Mouse (Mus musculus): ENCODE data around the gene Syngr1. TPM values are rescaled to one million over a fixed set of nuclear protein-coding genes. Genes with fewer than 3 reads are reported as not detected.

Syngr1 gene
- polyA plus RNA-seq, 1 experiment from 2014 or later = 14.9 TPM

DNA sequence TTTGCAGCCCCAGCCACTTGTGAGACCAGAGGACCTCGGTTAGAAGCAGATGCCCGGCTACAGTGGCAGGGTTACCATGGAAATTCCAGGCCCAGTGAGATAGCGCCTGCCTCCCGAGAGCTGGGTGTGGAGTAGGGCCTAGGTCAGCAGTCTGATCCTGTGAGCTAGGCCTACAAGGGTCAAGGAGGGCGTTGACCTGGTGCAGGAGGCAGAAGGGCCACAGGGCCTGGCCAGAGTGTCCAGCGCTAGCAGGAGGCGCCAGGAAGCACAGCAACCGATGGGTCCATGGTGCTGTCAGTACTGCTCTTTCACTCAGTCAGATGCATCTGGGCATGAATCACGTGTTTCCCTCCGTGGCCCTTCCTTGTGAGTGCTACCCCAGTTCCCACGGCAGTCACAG lies 62.6 kb downstream of the Syngr1 start:
- 71% methylated on average over 11 of the region's 11 CpGs for WGBS
- Histone ChIP-seq H3K9me3 (ENCODE audit: low read depth, low read length) (no peaks in the 10 kb centered on the region), H3K4me3 (ENCODE audit: low read depth, low read length) (no peak overlapping the region), H3K36me3 (ENCODE audit: insufficient read depth) (peaks cover 92% of the 10 kb centered on the region), H3K27ac (ENCODE audit: low read depth) (no peak overlapping the region), H3K27me3 (ENCODE audit: insufficient read depth, low read length) (no peaks in the 10 kb centered on the region), H3K4me2 (no peak overlapping the region), H3K4me1 (ENCODE audit: insufficient read depth) (no peaks in the 10 kb centered on the region), H3K9ac (no peak overlapping the region)
- ATAC-seq (ENCODE audit: insufficient read depth) (no peak), DNase-seq (no peak)
- TF ChIP-seq CTCF (IDR thresholded peaks at IDR 0.05; ENCODE audit: low read depth) = no peak

DNA sequence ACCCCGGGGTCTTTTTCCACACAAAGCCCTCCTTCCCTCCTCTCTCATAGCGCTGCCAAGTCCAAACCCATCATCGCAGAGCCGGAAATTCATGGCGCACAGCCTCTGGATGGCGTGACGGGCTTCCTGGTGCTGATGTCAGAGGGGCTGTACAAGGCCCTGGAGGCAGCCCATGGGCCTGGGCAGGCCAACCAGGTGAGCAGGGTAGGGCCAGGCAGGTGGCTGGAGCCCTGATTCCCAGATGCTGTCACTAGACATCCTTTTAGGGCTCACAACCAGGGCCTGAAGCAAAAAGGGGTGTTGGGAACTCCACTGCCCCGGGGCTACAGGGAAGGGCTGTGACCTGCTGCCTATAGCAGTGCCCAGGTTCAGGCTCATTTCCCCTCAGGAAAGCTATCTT lies 64.6 kb downstream of the Syngr1 start:
- H3K4me1 ChIP-seq (ENCODE audit: insufficient read depth) = no peaks in the 10 kb centered on the region
- DNase-seq (no peak), ATAC-seq (ENCODE audit: insufficient read depth) (no peak)
- no peaks in the 10 kb centered on the region for H3K9me3 ChIP-seq (ENCODE audit: low read depth, low read length)
- H3K4me3 ChIP-seq (ENCODE audit: low read depth, low read length) = no peak overlapping the region
- no peak for TF ChIP-seq CTCF (IDR thresholded peaks at IDR 0.05; ENCODE audit: low read depth)
- H3K27ac ChIP-seq (ENCODE audit: low read depth) = no peak overlapping the region
- no peak overlapping the region for H3K9ac ChIP-seq
- WGBS = 90% methylated on average over 8 of the region's 8 CpGs
- no peaks in the 10 kb centered on the region for H3K27me3 ChIP-seq (ENCODE audit: insufficient read depth, low read length)
- no peak overlapping the region for H3K4me2 ChIP-seq
- peaks cover 93% of the 10 kb centered on the region for H3K36me3 ChIP-seq (ENCODE audit: insufficient read depth)

GRCm38 (mm10) chr15:80157197-80157943 lies 66.2 kb downstream of the Syngr1 start:
- Histone ChIP-seq H3K4me3 (ENCODE audit: low read depth, low read length) (no peak overlapping the region), H3K27ac (ENCODE audit: low read depth) (no peak overlapping the region), H3K9ac (no peak overlapping the region), H3K27me3 (ENCODE audit: insufficient read depth, low read length) (no peaks in the 10 kb centered on the region), H3K36me3 (ENCODE audit: insufficient read depth) (peaks cover 97% of the 10 kb centered on the region), H3K4me1 (ENCODE audit: insufficient read depth) (no peaks in the 10 kb centered on the region), H3K4me2 (no peak overlapping the region), H3K9me3 (ENCODE audit: low read depth, low read length) (no peaks in the 10 kb centered on the region)
- 86% methylated on average over 22 of the region's 22 CpGs for WGBS
- DNase-seq = no peak
- no peak for ATAC-seq (ENCODE audit: insufficient read depth)
- no peak for TF ChIP-seq CTCF (IDR thresholded peaks at IDR 0.05; ENCODE audit: low read depth)

GRCm38 (mm10) chr15:80158001-80158706 lies 67.0 kb downstream of the Syngr1 start:
- H3K4me3 ChIP-seq (ENCODE audit: low read depth, low read length) = no peak overlapping the region
- ATAC-seq (ENCODE audit: insufficient read depth) = no peak
- WGBS = 53% methylated on average over 5 of the region's 5 CpGs
- no peak for TF ChIP-seq CTCF (IDR thresholded peaks at IDR 0.05; ENCODE audit: low read depth)
- H3K27ac ChIP-seq (ENCODE audit: low read depth) = peak overlapping the region; percentile 90
- H3K36me3 ChIP-seq (ENCODE audit: insufficient read depth) = peaks cover 98% of the 10 kb centered on the region
- H3K9me3 ChIP-seq (ENCODE audit: low read depth, low read length) = no peaks in the 10 kb centered on the region
- H3K27me3 ChIP-seq (ENCODE audit: insufficient read depth, low read length) = no peaks in the 10 kb centered on the region
- H3K4me2 ChIP-seq = no peak overlapping the region
- H3K4me1 ChIP-seq (ENCODE audit: insufficient read depth) = no peaks in the 10 kb centered on the region
- no peak overlapping the region for H3K9ac ChIP-seq
- no peak for DNase-seq

DNA sequence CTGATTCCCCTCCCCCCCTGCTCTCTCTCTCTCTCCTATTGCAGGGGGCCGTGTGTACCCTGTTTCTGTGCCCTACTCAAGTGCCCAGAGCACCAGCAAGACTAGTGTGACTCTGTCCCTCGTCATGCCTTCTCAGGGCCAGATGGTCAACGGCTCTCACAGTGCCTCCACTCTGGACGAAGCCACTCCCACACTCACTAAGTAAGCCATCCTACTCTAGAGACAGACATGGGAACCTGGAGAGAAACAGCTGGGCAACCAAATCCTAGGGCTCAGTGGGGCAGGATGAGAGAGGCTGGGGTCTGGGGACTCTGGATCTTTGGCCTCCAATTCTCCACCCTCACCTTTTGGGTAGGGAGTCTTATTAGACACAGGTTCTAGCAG lies 67.6 kb downstream of the Syngr1 start:
- peaks cover 93% of the 10 kb centered on the region for H3K36me3 ChIP-seq (ENCODE audit: insufficient read depth)

DNA sequence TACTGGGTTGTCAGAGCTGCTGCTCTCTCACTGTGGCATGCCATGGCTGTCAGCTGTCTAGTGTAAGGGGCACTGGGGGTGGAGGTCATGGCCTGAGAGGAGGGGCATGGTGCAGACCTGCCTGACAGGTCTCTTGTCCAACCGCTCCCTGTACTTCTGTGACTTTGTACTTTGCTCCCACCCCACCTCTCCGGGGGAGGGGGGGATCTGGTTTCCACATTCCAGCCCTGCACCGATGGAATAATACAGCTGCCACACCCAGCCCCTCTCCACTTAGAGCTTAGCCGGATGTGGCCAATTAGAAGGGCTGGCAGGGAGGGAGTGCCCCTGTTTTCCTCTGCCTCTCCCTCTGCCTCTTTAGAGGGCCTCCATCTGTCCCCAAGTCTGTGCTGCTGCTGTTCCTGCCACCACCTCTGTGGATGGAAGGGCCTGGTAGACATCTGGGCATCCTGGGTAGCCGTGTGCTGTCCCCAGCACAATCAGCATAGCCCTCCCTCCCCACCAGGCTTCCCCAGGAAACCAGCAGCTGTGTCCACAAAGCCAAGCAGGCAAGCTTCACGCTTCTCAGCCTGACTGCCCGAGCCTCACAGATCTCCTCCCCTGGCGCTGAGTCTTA lies 68.3 kb downstream of the Syngr1 start:
- Histone ChIP-seq H3K9me3 (ENCODE audit: low read depth, low read length) (no peaks in the 10 kb centered on the region), H3K4me2 (no peak overlapping the region), H3K4me3 (ENCODE audit: low read depth, low read length) (no peak overlapping the region), H3K27me3 (ENCODE audit: insufficient read depth, low read length) (no peaks in the 10 kb centered on the region), H3K27ac (ENCODE audit: low read depth) (peak overlapping the region; percentile 90), H3K36me3 (ENCODE audit: insufficient read depth) (peaks cover 86% of the 10 kb centered on the region), H3K9ac (no peak overlapping the region), H3K4me1 (ENCODE audit: insufficient read depth) (no peaks in the 10 kb centered on the region)
- 28% methylated on average over 8 of the region's 8 CpGs for WGBS
- peak; percentile 69 for DNase-seq
- peak; percentile 80 for ATAC-seq (ENCODE audit: insufficient read depth)
- no peak for TF ChIP-seq CTCF (IDR thresholded peaks at IDR 0.05; ENCODE audit: low read depth)

More for the DNA sequence above, 67.6 kb downstream of the Syngr1 start:
- no peaks in the 10 kb centered on the region for H3K27me3 ChIP-seq (ENCODE audit: insufficient read depth, low read length)
- 51% methylated on average over 4 of the region's 4 CpGs for WGBS
- peak overlapping the region; percentile 90 for H3K27ac ChIP-seq (ENCODE audit: low read depth)
- ATAC-seq (ENCODE audit: insufficient read depth) (no peak), DNase-seq (no peak)
- H3K9ac ChIP-seq = no peak overlapping the region
- H3K9me3 ChIP-seq (ENCODE audit: low read depth, low read length) = no peaks in the 10 kb centered on the region
- TF ChIP-seq CTCF (IDR thresholded peaks at IDR 0.05; ENCODE audit: low read depth) = no peak
- no peak overlapping the region for H3K4me2 ChIP-seq
- H3K4me3 ChIP-seq (ENCODE audit: low read depth, low read length) = no peak overlapping the region
- no peaks in the 10 kb centered on the region for H3K4me1 ChIP-seq (ENCODE audit: insufficient read depth)

DNA sequence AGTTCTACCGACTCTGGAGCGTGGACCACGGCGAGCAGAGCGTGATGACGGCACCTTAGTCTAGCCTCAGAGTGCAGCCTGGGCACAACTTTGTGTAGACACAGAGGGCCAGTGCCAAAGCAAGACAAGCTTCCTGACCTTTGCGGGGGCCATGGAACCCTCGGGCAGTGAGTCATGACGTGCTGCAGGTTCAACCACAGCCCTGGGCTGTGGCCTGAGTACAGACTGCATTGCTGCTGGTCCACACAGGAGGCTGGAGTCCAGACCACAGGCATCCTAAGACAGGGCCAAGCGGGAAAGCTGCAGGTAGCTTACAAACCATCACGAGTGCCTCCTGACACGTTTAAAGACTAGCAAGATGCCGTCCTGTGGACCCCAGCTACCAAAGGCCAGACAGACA lies 69.1 kb downstream of the Syngr1 start:
- H3K27ac ChIP-seq (ENCODE audit: low read depth) = peak overlapping the region; percentile 90
- no peak overlapping the region for H3K4me3 ChIP-seq (ENCODE audit: low read depth, low read length)
- H3K36me3 ChIP-seq (ENCODE audit: insufficient read depth) = peaks cover 78% of the 10 kb centered on the region
- no peak overlapping the region for H3K4me2 ChIP-seq
- no peaks in the 10 kb centered on the region for H3K9me3 ChIP-seq (ENCODE audit: low read depth, low read length)
- no peak for TF ChIP-seq CTCF (IDR thresholded peaks at IDR 0.05; ENCODE audit: low read depth)
- H3K9ac ChIP-seq = no peak overlapping the region
- no peak for ATAC-seq (ENCODE audit: insufficient read depth)
- no peaks in the 10 kb centered on the region for H3K27me3 ChIP-seq (ENCODE audit: insufficient read depth, low read length)
- WGBS = 86% methylated on average over 13 of the region's 13 CpGs
- no peaks in the 10 kb centered on the region for H3K4me1 ChIP-seq (ENCODE audit: insufficient read depth)
- DNase-seq = no peak

Measured in lung, embryonic 14.5 days (tissue).